Mouse (Mus musculus) frontal cortex, postnatal 36 days (tissue): ENCODE measurements at regions not wholly inside any gene's neighbourhood (a gene's known extent, or its start where the extent isn't known, plus 50 kb on each side); places are given as distances from the start of the nearest gene placed in this dataset.

Experiments
- DNase-seq, 2 experiments: peaks; one replicate each; pipeline ENCODE4 v3.0.0; 2022; ENCODE audit warnings: low spot score in 2 of 2

- DNase-seq, result no peak
These were observed 156.6 kb upstream of the Tex13c2 start for GRCm38 (mm10) chrX:42332906-42333305.

- peak in 1 of 2 experiments; percentile 40 for DNase-seq
These were observed 155.9 kb upstream of the Tex13c2 start for GRCm38 (mm10) chrX:42333631-42334030.

- no peak for DNase-seq
These were observed 154.7 kb upstream of the Tex13c2 start for GRCm38 (mm10) chrX:42334794-42335193.

- DNase-seq, result no peak
These were observed 152.7 kb upstream of the Tex13c2 start for GRCm38 (mm10) chrX:42336772-42337171.

- no peak for DNase-seq
These were observed 147.1 kb upstream of the Tex13c2 start for GRCm38 (mm10) chrX:42342362-42342761.

GRCm38 (mm10) chrX:42342951-42343879, 146.3 kb upstream of the Tex13c2 start:
- no peak for DNase-seq

GRCm38 (mm10) chrX:42352610-42353254, 136.8 kb upstream of the Tex13c2 start:
- DNase-seq, result no peak

- DNase-seq, result no peak
These were observed 129.9 kb upstream of the Tex13c2 start for GRCm38 (mm10) chrX:42359381-42360172.

- no peak for DNase-seq
These were observed 129.1 kb upstream of the Tex13c2 start for GRCm38 (mm10) chrX:42360173-42360931.

- no peak for DNase-seq
These were observed 128.5 kb upstream of the Tex13c2 start for GRCm38 (mm10) chrX:42360973-42361372.

- DNase-seq, result no peak
These were observed 128.0 kb upstream of the Tex13c2 start for GRCm38 (mm10) chrX:42361400-42362028.

GRCm38 (mm10) chrX:42364137-42364536, 125.4 kb upstream of the Tex13c2 start:
- no peak for DNase-seq

GRCm38 (mm10) chrX:42373794-42374398, 115.6 kb upstream of the Tex13c2 start:
- peak in 1 of 2 experiments; percentile 5 for DNase-seq

GRCm38 (mm10) chrX:42393836-42394556, 95.5 kb upstream of the Tex13c2 start:
- DNase-seq, result no peak

GRCm38 (mm10) chrX:42396441-42396840, 93.0 kb upstream of the Tex13c2 start:
- DNase-seq, result no peak

- DNase-seq, result no peak
These were observed 90.7 kb upstream of the Tex13c2 start for GRCm38 (mm10) chrX:42398836-42399235.

- no peak for DNase-seq
These were observed 90.1 kb upstream of the Tex13c2 start for GRCm38 (mm10) chrX:42399343-42399742.

- DNase-seq, result no peak
These were observed 88.4 kb upstream of the Tex13c2 start for GRCm38 (mm10) chrX:42401091-42401490.

GRCm38 (mm10) chrX:42401564-42402334, 87.7 kb upstream of the Tex13c2 start:
- no peak for DNase-seq
